Mouse (Mus musculus) midbrain, embryonic 14.5 days (tissue): ENCODE measurements at regions not wholly inside any gene's neighbourhood (a gene's known extent, or its start where the extent isn't known, plus 50 kb on each side); places are given as distances from the start of the nearest gene placed in this dataset.

Experiments
- ATAC-seq: fragments of 200-750 bp; cut with Nextera tagmentation; 2 replicates; pipeline ENCODE4 v1.8.0; 2017; ENCODE audit warnings: moderate number of reproducible peaks, moderate library complexity; ENCODE audit not compliant: low FRiP score, low TSS enrichment
- DNase-seq: peaks from one replicate; pipeline ENCODE4 v3.0.0-alpha.2; 2015
- H3K27ac ChIP-seq: fragments of 300-500 bp; sonication (generic); replicated peaks from 2 replicates; pipeline ENCODE4 v1.5.1; 2014; ENCODE audit warnings: mild to moderate bottlenecking, low read depth, low read length, moderate library complexity
- H3K27me3 ChIP-seq: fragments of 300-500 bp; sonication (generic); 2 replicates; pipeline ENCODE4 v1.6.1; 2014; ENCODE audit warnings: low read length, control low read depth, mixed read lengths; ENCODE audit not compliant: control insufficient read depth, insufficient read depth
- H3K36me3 ChIP-seq: fragments of 300-500 bp; sonication (generic); 2 replicates; pipeline ENCODE4 v1.6.1; 2014; ENCODE audit warnings: low read length, control low read depth; ENCODE audit not compliant: control insufficient read depth, insufficient read depth
- H3K4me1 ChIP-seq: fragments of 300-500 bp; sonication (generic); 2 replicates; pipeline ENCODE4 v1.6.1; 2014; ENCODE audit warnings: mild to moderate bottlenecking, antibody characterized with exemption, low read length, control low read depth; ENCODE audit not compliant: control insufficient read depth, insufficient read depth
- H3K4me2 ChIP-seq: fragments of 300-500 bp; sonication (generic); 2 replicates; pipeline ENCODE4 v1.6.1; 2014; ENCODE audit warnings: mild to moderate bottlenecking, low read length, moderate library complexity
- H3K4me3 ChIP-seq: fragments of 300-500 bp; sonication (generic); replicated peaks from 2 replicates; pipeline ENCODE4 v1.5.1; 2014; ENCODE audit warnings: low read depth, low read length
- H3K9ac ChIP-seq: fragments of 300-500 bp; sonication (generic); replicated peaks from 2 replicates; pipeline ENCODE4 v1.6.1; 2014; ENCODE audit warnings: mild to moderate bottlenecking, low read length, moderate library complexity
- H3K9me3 ChIP-seq: fragments of 300-500 bp; sonication (generic); 2 replicates; pipeline ENCODE4 v1.6.1; 2016; ENCODE audit warnings: low read length, control low read depth, mixed read lengths; ENCODE audit not compliant: control insufficient read depth
- WGBS: fragments of 180-500 bp; shearing (Covaris S2); extraction: QIAGEN DNeasy Blood & Tissue Kit; methylation state at CpG from one replicate; pipeline ENCODE4 v1.1.7; 2014; 5-methylcytosine and 5-hydroxymethylcytosine counted together

- Histone ChIP-seq H3K4me2 (no peak overlapping the region), H3K4me1 (no peaks in the 10 kb centered on the region), H3K9me3 (no peaks in the 10 kb centered on the region), H3K4me3 (no peak overlapping the region), H3K9ac (no peak overlapping the region), H3K36me3 (no peaks in the 10 kb centered on the region), H3K27ac (no peak overlapping the region), H3K27me3 (no peaks in the 10 kb centered on the region)
- 86% methylated on average over 5 of the region's 5 CpGs for WGBS
- ATAC-seq, result no peak
- DNase-seq, result no peak
Observed at GRCm38 (mm10) chr16:22750725-22751287, 60.6 kb downstream of the Crygs start.

- Histone ChIP-seq H3K9me3 (no peaks in the 10 kb centered on the region), H3K4me2 (no peak overlapping the region), H3K27me3 (no peaks in the 10 kb centered on the region), H3K4me1 (no peaks in the 10 kb centered on the region), H3K9ac (no peak overlapping the region), H3K36me3 (no peaks in the 10 kb centered on the region), H3K27ac (no peak overlapping the region), H3K4me3 (no peak overlapping the region)
- ATAC-seq (no peak), DNase-seq (no peak)
- 84% methylated on average over 7 of the region's 7 CpGs for WGBS
Observed at GRCm38 (mm10) chr16:22744121-22744855, 67.1 kb downstream of the Crygs start.

GRCm38 (mm10) chr16:22743461-22743860 lies 67.9 kb downstream of the Crygs start:
- Histone ChIP-seq H3K4me1 (no peaks in the 10 kb centered on the region), H3K4me3 (no peak overlapping the region), H3K27ac (no peak overlapping the region), H3K9ac (no peak overlapping the region), H3K9me3 (no peaks in the 10 kb centered on the region), H3K4me2 (no peak overlapping the region), H3K27me3 (no peaks in the 10 kb centered on the region), H3K36me3 (no peaks in the 10 kb centered on the region)
- ATAC-seq (no peak), DNase-seq (no peak)
- WGBS, result 88% methylated on average over 1 of the region's 1 CpGs

GRCm38 (mm10) chr16:22741496-22741895 lies 69.9 kb downstream of the Crygs start:
- Histone ChIP-seq H3K36me3 (no peaks in the 10 kb centered on the region), H3K27me3 (no peaks in the 10 kb centered on the region), H3K27ac (no peak overlapping the region), H3K4me3 (no peak overlapping the region), H3K9me3 (no peaks in the 10 kb centered on the region), H3K4me1 (no peaks in the 10 kb centered on the region), H3K4me2 (no peak overlapping the region), H3K9ac (no peak overlapping the region)
- DNase-seq (no peak), ATAC-seq (no peak)
- 85% methylated on average over 4 of the region's 4 CpGs for WGBS

GRCm38 (mm10) chr16:22734529-22735022 lies 76.8 kb downstream of the Crygs start:
- Histone ChIP-seq H3K27ac (0 out of 2 replicates have a peak overlapping the region, but pooled peaks have one; percentile 37), H3K36me3 (no peaks in the 10 kb centered on the region), H3K4me1 (peaks cover 12% of the 10 kb centered on the region), H3K4me2 (peak overlapping the region; percentile 24), H3K9me3 (no peaks in the 10 kb centered on the region), H3K9ac (no peak overlapping the region), H3K27me3 (no peaks in the 10 kb centered on the region), H3K4me3 (no peak overlapping the region)
- WGBS, result 25% methylated on average over 10 of the region's 10 CpGs
- ATAC-seq, result peak; percentile 48
- DNase-seq, result peak; percentile 61

GRCm38 (mm10) chr16:22733772-22734528 lies 76.9 kb upstream of the Dgkg start:
- no peaks in the 10 kb centered on the region for H3K36me3 ChIP-seq
- no peaks in the 10 kb centered on the region for H3K27me3 ChIP-seq
- no peak overlapping the region for H3K4me2 ChIP-seq
- peaks cover 12% of the 10 kb centered on the region for H3K4me1 ChIP-seq
- ATAC-seq, result peak; percentile 20; the same call in 1 of the 2 replicates
- H3K9ac ChIP-seq, result no peak overlapping the region
- H3K4me3 ChIP-seq, result no peak overlapping the region
- no peak overlapping the region for H3K27ac ChIP-seq
- WGBS, result 15% methylated on average over 11 of the region's 11 CpGs
- DNase-seq, result no peak
- H3K9me3 ChIP-seq, result no peaks in the 10 kb centered on the region

GRCm38 (mm10) chr16:22729096-22729495 lies 72.1 kb upstream of the Dgkg start:
- ATAC-seq, result no peak
- Histone ChIP-seq H3K9me3 (no peaks in the 10 kb centered on the region), H3K27me3 (no peaks in the 10 kb centered on the region), H3K4me2 (no peak overlapping the region), H3K4me3 (no peak overlapping the region), H3K27ac (no peak overlapping the region), H3K4me1 (peaks cover 4% of the 10 kb centered on the region; the same call in 1 of the 2 replicates), H3K36me3 (no peaks in the 10 kb centered on the region), H3K9ac (no peak overlapping the region)
- DNase-seq, result no peak
- 83% methylated on average over 3 of the region's 3 CpGs for WGBS

- no peak overlapping the region for H3K27ac ChIP-seq
- no peaks in the 10 kb centered on the region for H3K36me3 ChIP-seq
- no peak overlapping the region for H3K9ac ChIP-seq
- H3K4me2 ChIP-seq, result no peak overlapping the region
- no peak for ATAC-seq
- 97% methylated on average over 3 of the region's 3 CpGs for WGBS
- no peaks in the 10 kb centered on the region for H3K9me3 ChIP-seq
- H3K4me1 ChIP-seq, result no peaks in the 10 kb centered on the region
- no peak for DNase-seq
- no peaks in the 10 kb centered on the region for H3K27me3 ChIP-seq
- H3K4me3 ChIP-seq, result no peak overlapping the region
Observed at GRCm38 (mm10) chr16:22725261-22725660, 68.2 kb upstream of the Dgkg start.
